ENCODE assay signal across 19 mouse cellular contexts in the genomic region with DNA sequence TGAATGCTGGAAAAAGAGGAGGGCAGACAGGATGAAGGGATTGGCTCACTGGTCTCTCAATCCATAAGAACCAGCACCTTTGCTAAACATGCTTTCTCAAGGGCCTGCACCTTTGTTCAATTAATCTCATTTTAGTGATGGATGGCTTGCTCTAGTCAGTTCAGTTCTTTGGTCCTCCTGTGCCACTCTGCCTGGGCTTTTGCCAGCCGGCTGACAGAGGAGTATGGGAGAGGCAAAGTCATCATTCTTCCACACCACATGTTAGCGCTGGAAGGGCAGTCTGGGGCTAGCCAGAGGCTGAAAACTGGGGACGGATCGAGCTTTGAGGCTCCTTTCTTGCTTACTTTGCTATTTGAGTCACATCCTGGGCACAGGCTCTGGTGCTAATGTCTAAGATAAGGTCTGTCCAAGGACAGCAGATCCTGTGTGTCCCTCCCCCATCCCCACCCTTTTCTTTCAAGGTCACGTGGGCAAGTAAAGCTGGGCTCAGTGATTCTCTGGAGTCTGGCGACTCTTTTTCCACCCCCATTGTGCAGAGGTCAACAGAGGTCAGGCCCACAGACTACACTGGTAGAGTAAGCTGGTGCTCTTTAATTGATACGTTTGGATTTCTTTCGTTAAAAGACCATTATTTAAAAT. TPM values are rescaled to one million over a fixed set of nuclear protein-coding genes. Genes with fewer than 3 reads are reported as not detected.
DNase-seq lines count a peak whose midpoint lies in the region; ATAC-seq lines count a peak whose summit lies in the region.
"Had no signal": no experiment of that assay in that cellular context is flagged by ENCODE, and none has a peak within 500 bp of the region (broad histone marks: within the 10 kb centered on the region; RNA-seq: fewer than 3 reads in every experiment).

No protein-coding gene starts in this region.

- WGBS in hindbrain, embryonic 16.5 days: 31% methylated on average over 8 of the region's 8 CpGs

- no peak overlapping the region for H3K4me2 ChIP-seq in hindbrain, embryonic 16.5 days (ENCODE audit: low read length)
- H3K4me2 ChIP-seq: liver, embryonic 13.5 days had no signal

- H3K4me3 ChIP-seq in megakaryocyte, embryonic 14.5 days (replicated peaks): peak overlapping the region; percentile 59
- no peak overlapping the region for H3K4me3 ChIP-seq in hindbrain, embryonic 16.5 days (ENCODE audit: low read length)
- H3K4me3 ChIP-seq: limb, embryonic 10.5 days; liver, embryonic 13.5 days had no signal

- H3K9ac ChIP-seq in hindbrain, embryonic 16.5 days (ENCODE audit: low read depth, low read length): no peak overlapping the region
- H3K9ac ChIP-seq: liver, embryonic 13.5 days had no signal

- DNase-seq in MN1 (ENCODE audit: low spot score): peak; percentile 21
- DNase-seq in adrenal gland, adult 8-10 months: peak; percentile 5
- no peak for DNase-seq in urinary bladder, postnatal 14 days (ENCODE audit: low spot score)
- DNase-seq in thymus, postnatal 10 days (ENCODE audit: low spot score in 2 of 2): no peak
- DNase-seq: kidney, adult 8-10 months; layer of hippocampus, postnatal 36 days; liver, embryonic 13.5 days had no signal

- H3K9me3 ChIP-seq in megakaryocyte, embryonic 14.5 days: peaks cover 26% of the 10 kb centered on the region
- H3K9me3 ChIP-seq in hindbrain, embryonic 16.5 days (ENCODE audit: control insufficient read depth, low read length): no peaks in the 10 kb centered on the region
- H3K9me3 ChIP-seq: limb, embryonic 10.5 days; liver, embryonic 13.5 days had no signal

- H3K4me1 ChIP-seq in megakaryocyte, embryonic 14.5 days: no peaks in the 10 kb centered on the region
- no peaks in the 10 kb centered on the region for H3K4me1 ChIP-seq in hindbrain, embryonic 16.5 days (ENCODE audit: control insufficient read depth, insufficient read depth, low read depth, low read length)
- H3K4me1 ChIP-seq: liver, embryonic 13.5 days had no signal

- no peaks in the 10 kb centered on the region for H3K36me3 ChIP-seq in megakaryocyte, embryonic 14.5 days (replicated peaks; ENCODE audit: low read length)
- H3K36me3 ChIP-seq in hindbrain, embryonic 16.5 days (ENCODE audit: control insufficient read depth, insufficient read depth, low read length): no peaks in the 10 kb centered on the region
- H3K36me3 ChIP-seq: limb, embryonic 10.5 days; liver, embryonic 13.5 days had no signal

- no peak for ATAC-seq in megakaryocyte, adult 5-6 weeks (ENCODE audit: poor library complexity, severe bottlenecking)
- ATAC-seq in hindbrain, embryonic 16.5 days: peak; percentile 41; the same call in 1 of the 2 replicates
- ATAC-seq: CD4-positive, CD25-positive, alpha-beta regulatory T cell, adult 4 months; forebrain, embryonic 14.5 days; lung, postnatal 0 days; Patski had no signal

- no peaks in the 10 kb centered on the region for H3K27me3 ChIP-seq in megakaryocyte, embryonic 14.5 days (replicated peaks)
- no peaks in the 10 kb centered on the region for H3K27me3 ChIP-seq in hindbrain, embryonic 16.5 days (replicated peaks; ENCODE audit: control insufficient read depth, insufficient read depth, low read length)
- H3K27me3 ChIP-seq: liver, embryonic 13.5 days; Patski had no signal

- no peak overlapping the region for H3K27ac ChIP-seq in hindbrain, embryonic 16.5 days (ENCODE audit: low read depth, low read length)
- H3K27ac ChIP-seq: limb, embryonic 10.5 days; liver, embryonic 13.5 days had no signal

RNA-seq across cellular contexts. Expression of a gene that starts 55.8 kb away (rescaled TPM):
- polyA plus RNA-seq in megakaryocyte, embryonic 14.5 days (2012; ENCODE audit: insufficient read depth, low replicate concordance): not detected in 2 replicates
- not detected in 2 replicates for total RNA-seq in megakaryocyte, adult 5-6 weeks (2015)
- not detected in 2 replicates for total RNA-seq in megakaryocyte, adult 5-6 weeks (2017)
- not detected for total RNA-seq in adrenal gland, adult 8-10 months (2022)
- polyA plus RNA-seq in hindbrain, embryonic 16.5 days (2015; fragmentation: Nextera tagmentation; extraction: Ambion mirVana): 0.11 and 0.19 TPM in 2 replicates
- total RNA-seq: gastrocnemius, adult 18-20 months; granulocyte monocyte progenitor cell, adult 5-6 weeks; hematopoietic stem cell, adult 5-6 weeks; layer of hippocampus, postnatal 36 days had no signal
- polyA plus RNA-seq: cortical plate, adult 2 months had no signal

Comparison
In these comparisons a context has a peak if more than half of its experiments do, and no peak if none do; other contexts are left out.
1. DNase-seq: peak in MN1 (single experiment) and adrenal gland, adult 8-10 months (single experiment); none in urinary bladder, postnatal 14 days (single experiment) and thymus, postnatal 10 days (0 of 2).